Mouse (Mus musculus): Measurements from ENCODE around the gene Bms1. TPM values are rescaled to one million over a fixed set of nuclear protein-coding genes. Genes with fewer than 3 reads are reported as not detected.

Gene Bms1
- polyA plus RNA-seq, 1 experiment = 29.3 TPM

DNA sequence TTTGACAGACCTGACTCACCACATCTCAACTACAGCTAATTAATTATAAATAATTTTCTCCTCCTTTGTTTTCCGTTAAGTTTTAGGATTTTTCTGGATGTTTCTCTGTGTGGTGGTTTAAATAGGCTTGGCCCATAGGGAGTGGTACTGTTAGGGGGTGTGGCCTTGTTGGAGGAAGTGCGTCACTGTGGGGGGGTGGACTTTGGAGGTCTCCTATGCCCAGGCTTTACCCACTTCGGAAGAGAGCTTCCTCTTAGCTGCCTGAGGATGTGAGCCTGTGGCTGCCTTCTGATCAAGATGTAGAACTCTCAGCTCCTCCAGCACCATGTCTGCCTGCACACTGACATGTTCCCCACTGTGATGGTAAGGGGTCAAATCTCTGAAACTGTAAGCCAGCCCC lies 71.1 kb downstream of the Bms1 start:
- 38% methylated on average over 3 of the region's 3 CpGs for WGBS
- no peak overlapping the region for H3K4me3 ChIP-seq (replicated peaks; ENCODE audit: control insufficient read depth, low read depth, low read length)
- no peaks in the 10 kb centered on the region; the same call in 1 of the 2 replicates for H3K4me1 ChIP-seq (ENCODE audit: control insufficient read depth, insufficient read depth, low read length)
- no peak for TF ChIP-seq POLR2A (IDR thresholded peaks at IDR 0.05; ENCODE audit: borderline replicate concordance, control insufficient read depth, low read depth, low read length)
- TF ChIP-seq CTCF (IDR thresholded peaks at IDR 0.05; ENCODE audit: control insufficient read depth, insufficient read depth, low read length) = no peak
- no peak overlapping the region for H3K27ac ChIP-seq (ENCODE audit: control insufficient read depth, insufficient read depth, low read depth, low read length, poor library complexity)

DNA sequence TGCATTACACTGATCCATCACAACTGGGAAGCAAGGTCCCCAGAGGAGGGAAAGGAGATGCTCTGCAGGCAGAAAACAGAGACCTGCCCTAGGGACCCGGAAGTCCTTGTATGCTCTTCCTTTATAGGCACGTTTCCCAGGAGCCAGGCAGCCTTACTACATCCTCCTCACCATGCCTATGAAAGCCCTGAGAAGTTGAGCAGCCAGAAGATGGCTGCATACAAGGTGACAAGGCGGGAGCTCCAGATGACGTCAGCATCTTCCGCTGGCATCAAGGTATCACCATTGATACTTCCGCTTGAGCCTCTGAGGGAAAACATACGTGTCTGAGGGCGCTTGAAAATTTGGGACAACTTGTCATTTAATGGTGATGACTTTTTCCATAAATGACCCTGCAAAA lies 72.0 kb downstream of the Bms1 start:
- TF ChIP-seq CTCF (IDR thresholded peaks at IDR 0.05; ENCODE audit: control insufficient read depth, insufficient read depth, low read length) = no peak
- TF ChIP-seq POLR2A (IDR thresholded peaks at IDR 0.05; ENCODE audit: borderline replicate concordance, control insufficient read depth, low read depth, low read length) = no peak
- 82% methylated on average over 8 of the region's 8 CpGs for WGBS
- H3K4me1 ChIP-seq (ENCODE audit: control insufficient read depth, insufficient read depth, low read length) = no peaks in the 10 kb centered on the region; the same call in 1 of the 2 replicates

DNA sequence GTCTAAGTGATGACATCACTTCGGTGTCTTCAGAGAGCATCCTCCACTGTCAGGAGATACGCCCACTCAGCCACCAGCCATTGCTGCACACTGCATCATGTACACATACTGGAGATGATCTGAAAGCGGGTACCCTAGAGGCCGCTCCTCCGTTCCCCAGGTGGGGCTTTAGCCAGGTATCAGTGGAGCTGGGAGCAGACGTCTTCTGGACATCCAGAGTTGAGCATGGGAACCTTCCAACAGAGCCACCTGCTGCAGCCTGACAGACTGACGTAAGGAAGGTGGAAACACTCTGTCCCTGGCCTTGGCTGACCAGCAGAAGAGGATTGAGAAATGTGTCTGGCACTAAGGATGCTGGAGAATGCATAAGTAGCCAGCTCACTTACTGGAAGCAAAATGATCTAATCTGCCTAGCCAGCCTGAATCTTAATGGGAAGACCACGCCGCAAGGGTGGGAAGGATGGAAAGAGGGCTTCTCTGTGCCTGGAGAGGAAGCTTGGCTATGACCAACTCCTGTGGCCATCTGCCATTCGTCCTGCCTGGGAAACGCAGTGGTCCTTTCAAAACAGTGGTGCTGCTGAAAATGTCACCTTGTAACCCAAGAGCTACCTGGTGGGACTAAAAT lies 77.3 kb downstream of the Bms1 start:
- Histone ChIP-seq H3K4me1 (ENCODE audit: control insufficient read depth, insufficient read depth, low read length) (no peaks in the 10 kb centered on the region), H3K27ac (ENCODE audit: control insufficient read depth, insufficient read depth, low read depth, low read length, poor library complexity) (no peak overlapping the region), H3K4me3 (replicated peaks; ENCODE audit: control insufficient read depth, low read depth, low read length) (no peak overlapping the region)
- 88% methylated on average over 11 of the region's 11 CpGs for WGBS
- TF ChIP-seq POLR2A (IDR thresholded peaks at IDR 0.05; ENCODE audit: borderline replicate concordance, control insufficient read depth, low read depth, low read length) (no peak), CTCF (IDR thresholded peaks at IDR 0.05; ENCODE audit: control insufficient read depth, insufficient read depth, low read length) (no peak)

More for the DNA sequence above, 72.0 kb downstream of the Bms1 start:
- no peak overlapping the region; the same call in 1 of the 2 replicates for H3K27ac ChIP-seq (ENCODE audit: control insufficient read depth, insufficient read depth, low read depth, low read length, poor library complexity)
- H3K4me3 ChIP-seq (replicated peaks; ENCODE audit: control insufficient read depth, low read depth, low read length) = no peak overlapping the region

DNA sequence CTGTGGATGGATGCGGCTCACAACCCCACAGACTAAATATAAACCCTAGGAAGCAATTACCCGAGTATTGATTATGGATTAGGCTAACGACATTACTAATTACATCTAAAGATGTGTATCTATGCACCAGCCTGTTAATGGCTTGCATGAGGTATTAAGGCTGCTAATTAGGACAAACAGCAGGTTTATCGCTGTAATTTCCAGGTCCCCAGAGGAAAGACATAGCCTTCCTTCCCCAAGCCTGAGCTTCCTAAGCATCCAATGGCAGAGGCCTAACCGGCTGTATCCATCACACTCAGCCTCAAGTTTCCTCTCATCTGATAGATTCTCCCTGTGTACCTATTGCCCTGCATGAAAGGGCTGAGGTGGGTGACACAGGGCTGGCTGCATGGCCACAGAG lies 81.6 kb downstream of the Bms1 start:
- Histone ChIP-seq H3K4me1 (ENCODE audit: control insufficient read depth, insufficient read depth, low read length) (no peaks in the 10 kb centered on the region), H3K27ac (ENCODE audit: control insufficient read depth, insufficient read depth, low read depth, low read length, poor library complexity) (no peak overlapping the region), H3K4me3 (replicated peaks; ENCODE audit: control insufficient read depth, low read depth, low read length) (no peak overlapping the region)
- no peak for TF ChIP-seq POLR2A (IDR thresholded peaks at IDR 0.05; ENCODE audit: borderline replicate concordance, control insufficient read depth, low read depth, low read length)
- TF ChIP-seq CTCF (IDR thresholded peaks at IDR 0.05; ENCODE audit: control insufficient read depth, insufficient read depth, low read length) = no peak
- 84% methylated on average over 5 of the region's 5 CpGs for WGBS

DNA sequence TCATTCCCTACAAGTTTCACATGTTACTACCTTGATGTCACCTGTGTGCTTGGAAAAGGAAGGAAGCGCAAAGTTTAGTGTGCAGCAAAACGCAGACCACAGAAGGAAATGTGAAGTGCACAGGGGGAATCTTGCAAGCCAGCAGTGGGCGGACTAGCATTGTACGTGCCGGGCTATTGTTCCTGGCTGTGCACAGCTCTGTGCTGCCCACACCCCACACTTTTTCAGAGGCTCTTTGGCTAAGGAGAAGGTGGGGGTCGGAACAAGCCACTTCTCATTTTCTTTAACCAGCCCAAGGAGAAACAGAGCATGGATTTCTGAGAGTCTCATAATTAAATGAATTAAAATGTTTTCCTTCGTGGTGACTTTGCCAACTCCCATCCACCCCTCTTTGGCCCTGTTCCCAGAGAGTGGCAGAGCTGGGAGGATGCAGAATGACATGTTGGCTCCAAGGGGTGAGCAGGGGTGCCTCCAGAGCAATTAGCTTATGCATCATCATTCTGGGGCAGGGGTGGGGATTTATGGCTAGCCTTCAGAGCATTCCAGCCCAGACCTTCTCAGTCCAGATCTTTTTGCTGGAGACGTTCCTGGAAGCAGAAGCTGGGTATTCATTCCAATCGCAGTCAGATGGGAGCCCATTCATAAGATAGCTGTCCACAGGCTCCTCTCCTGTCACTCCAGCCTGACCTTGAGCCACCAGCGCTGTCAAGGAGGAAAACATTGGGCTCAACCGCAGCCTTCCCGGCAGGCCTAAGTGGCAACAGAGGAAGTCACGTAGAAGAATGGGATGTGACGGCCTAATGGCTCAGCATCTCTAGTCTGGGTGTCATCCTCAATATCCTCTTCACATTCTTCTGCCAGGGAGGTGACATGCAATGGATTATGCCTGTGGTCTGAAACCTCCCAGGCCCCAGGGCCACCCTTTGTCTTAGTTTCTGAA lies 82.5 kb downstream of the Bms1 start:
- no peaks in the 10 kb centered on the region for H3K4me1 ChIP-seq (ENCODE audit: control insufficient read depth, insufficient read depth, low read length)
- no peak for TF ChIP-seq CTCF (IDR thresholded peaks at IDR 0.05; ENCODE audit: control insufficient read depth, insufficient read depth, low read length)
- TF ChIP-seq POLR2A (IDR thresholded peaks at IDR 0.05; ENCODE audit: borderline replicate concordance, control insufficient read depth, low read depth, low read length) = no peak
- no peak overlapping the region for H3K4me3 ChIP-seq (replicated peaks; ENCODE audit: control insufficient read depth, low read depth, low read length)
- no peak overlapping the region for H3K27ac ChIP-seq (ENCODE audit: control insufficient read depth, insufficient read depth, low read depth, low read length, poor library complexity)
- 22% methylated on average over 14 of the region's 14 CpGs for WGBS

DNA sequence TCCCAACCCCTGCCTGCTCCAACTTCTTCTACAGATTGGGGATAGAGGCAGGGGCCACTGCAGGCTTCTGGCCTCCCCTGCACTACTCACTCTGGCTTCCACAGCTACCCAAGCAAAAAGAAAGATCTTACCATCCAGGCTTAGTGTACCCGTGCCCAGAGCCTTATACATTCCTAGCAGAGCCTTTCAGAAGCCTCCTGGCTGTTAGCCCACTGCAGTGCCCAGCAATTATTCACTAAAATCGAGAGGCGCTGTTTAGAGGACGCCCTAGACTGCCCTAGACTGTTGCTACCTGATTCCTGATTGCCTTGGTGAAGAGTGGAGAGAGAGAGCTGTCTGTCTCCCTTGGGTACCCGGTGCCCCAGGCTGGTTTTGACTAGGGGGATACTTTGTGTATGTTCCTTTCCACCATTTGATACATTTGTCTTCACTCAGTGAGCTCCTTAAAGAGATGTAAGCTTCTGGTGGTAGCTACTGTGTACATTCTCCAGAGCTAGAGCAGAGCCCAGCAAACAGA lies 83.3 kb downstream of the Bms1 start:
- H3K4me3 ChIP-seq (replicated peaks; ENCODE audit: control insufficient read depth, low read depth, low read length) = no peak overlapping the region
- no peaks in the 10 kb centered on the region for H3K4me1 ChIP-seq (ENCODE audit: control insufficient read depth, insufficient read depth, low read length)
- WGBS = 49% methylated on average over 5 of the region's 5 CpGs
- no peak for TF ChIP-seq CTCF (IDR thresholded peaks at IDR 0.05; ENCODE audit: control insufficient read depth, insufficient read depth, low read length)
- TF ChIP-seq POLR2A (IDR thresholded peaks at IDR 0.05; ENCODE audit: borderline replicate concordance, control insufficient read depth, low read depth, low read length) = no peak
- H3K27ac ChIP-seq (ENCODE audit: control insufficient read depth, insufficient read depth, low read depth, low read length, poor library complexity) = no peak overlapping the region

DNA sequence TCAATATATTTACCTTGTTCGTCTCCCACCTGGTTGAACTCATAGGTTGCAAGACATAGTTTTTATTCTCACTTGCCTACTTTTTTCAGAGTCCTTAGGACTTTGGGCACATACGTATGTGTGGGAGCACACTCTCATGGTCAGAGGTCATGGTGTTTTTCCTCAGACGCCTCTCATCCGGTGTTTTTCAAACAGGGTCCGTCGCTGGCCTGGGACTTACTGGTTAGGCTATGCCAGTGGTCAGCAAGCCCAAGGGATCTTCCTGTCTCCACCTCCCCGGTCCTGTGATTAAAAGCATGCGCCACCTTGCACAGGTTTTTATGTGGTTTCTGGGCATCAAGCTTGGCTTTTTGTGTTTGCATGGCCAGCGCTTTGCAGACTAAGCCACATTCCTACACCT lies 85.4 kb downstream of the Bms1 start:
- Histone ChIP-seq H3K4me1 (ENCODE audit: control insufficient read depth, insufficient read depth, low read length) (no peaks in the 10 kb centered on the region), H3K27ac (ENCODE audit: control insufficient read depth, insufficient read depth, low read depth, low read length, poor library complexity) (no peak overlapping the region), H3K4me3 (replicated peaks; ENCODE audit: control insufficient read depth, low read depth, low read length) (no peak overlapping the region)
- WGBS = 78% methylated on average over 9 of the region's 9 CpGs
- TF ChIP-seq CTCF (IDR thresholded peaks at IDR 0.05; ENCODE audit: control insufficient read depth, insufficient read depth, low read length) (no peak), POLR2A (IDR thresholded peaks at IDR 0.05; ENCODE audit: borderline replicate concordance, control insufficient read depth, low read depth, low read length) (no peak)

Other genes starting within 250 kb of the Bms1 start
- gene Ret, start 221.8 kb downstream of the Bms1 start, polyA plus RNA-seq (2011; ENCODE audit: insufficient read depth, insufficient read length, low replicate concordance, missing spikeins) = 0.36 TPM in 1 of 2 replicates, not detected in the other
- gene Zfp248, start 36.1 kb upstream of the Bms1 start, polyA plus RNA-seq (2011; ENCODE audit: insufficient read depth, insufficient read length, low replicate concordance, missing spikeins) = 1.0 and 2.6 TPM in 2 replicates
- gene Zfp9, start 59.8 kb upstream of the Bms1 start, polyA plus RNA-seq (2011; ENCODE audit: insufficient read depth, insufficient read length, low replicate concordance, missing spikeins) = 0.57 and 1.00 TPM in 2 replicates
- gene Ankrd26, start 142.8 kb upstream of the Bms1 start, polyA plus RNA-seq (2011; ENCODE audit: insufficient read depth, insufficient read length, low replicate concordance, missing spikeins) = 4.7 and 5.3 TPM in 2 replicates